Mouse (Mus musculus): ENCODE measurements around the gene Tsc1. TPM values are rescaled to one million over a fixed set of nuclear protein-coding genes. Genes with fewer than 3 reads are reported as not detected.

Tsc1 gene
- total RNA-seq, 4 experiments from 2014 or later: 20.0 to 30.8 (median 25.2) TPM

GRCm38 (mm10) chr2:28616358-28616757 is 24.7 kb upstream of the Tsc1 start:
- DNase-seq: no peak

GRCm38 (mm10) chr2:28616874-28617273 is 24.2 kb upstream of the Tsc1 start:
- no peak for DNase-seq

- no peak for DNase-seq
These were observed 23.2 kb upstream of the Tsc1 start for GRCm38 (mm10) chr2:28617498-28618486.

GRCm38 (mm10) chr2:28618777-28619336 is 22.2 kb upstream of the Tsc1 start:
- DNase-seq: no peak

- DNase-seq: no peak
These were observed 21.7 kb upstream of the Tsc1 start for GRCm38 (mm10) chr2:28619369-28619768.

GRCm38 (mm10) chr2:28620522-28620921 is 20.5 kb upstream of the Tsc1 start:
- DNase-seq: no peak

GRCm38 (mm10) chr2:28621111-28621510 is 19.9 kb upstream of the Tsc1 start:
- DNase-seq: no peak

- no peak for DNase-seq
These were observed 19.3 kb upstream of the Tsc1 start, which contains the start of gene Gfi1b for GRCm38 (mm10) chr2:28621664-28622171. Gfi1b (minus strand) TSS chr2:28621982.

GRCm38 (mm10) chr2:28622521-28623124 is 18.4 kb upstream of the Tsc1 start:
- no peak for DNase-seq

- DNase-seq: no peak
These were observed 16.2 kb upstream of the Tsc1 start for GRCm38 (mm10) chr2:28624870-28625269.

- no peak for DNase-seq
These were observed 15.0 kb upstream of the Tsc1 start for GRCm38 (mm10) chr2:28626038-28626437.

- no peak for DNase-seq
These were observed 13.0 kb upstream of the Tsc1 start for GRCm38 (mm10) chr2:28628053-28628452.

- DNase-seq: no peak
These were observed 11.1 kb upstream of the Tsc1 start for GRCm38 (mm10) chr2:28629911-28630381.

- no peak for DNase-seq
These were observed 8.4 kb upstream of the Tsc1 start for GRCm38 (mm10) chr2:28632626-28633025.

- no peak for DNase-seq
These were observed 7.9 kb upstream of the Tsc1 start for GRCm38 (mm10) chr2:28633136-28633535.

GRCm38 (mm10) chr2:28635199-28635598 is 5.8 kb upstream of the Tsc1 start:
- DNase-seq: no peak

GRCm38 (mm10) chr2:28637106-28637845 is 3.8 kb upstream of the Tsc1 start:
- no peak for DNase-seq

- no peak for DNase-seq
These were observed 2.7 kb upstream of the Tsc1 start for GRCm38 (mm10) chr2:28638352-28638751.

GRCm38 (mm10) chr2:28638886-28639285 is 2.1 kb upstream of the Tsc1 start:
- DNase-seq: no peak

- no peak for DNase-seq
These were observed 1.2 kb upstream of the Tsc1 start for GRCm38 (mm10) chr2:28639794-28640193.

GRCm38 (mm10) chr2:28641435-28641941 is 460 bp downstream of the Tsc1 start:
- DNase-seq: no peak

GRCm38 (mm10) chr2:28643081-28643480 is 2.1 kb downstream of the Tsc1 start:
- no peak for DNase-seq
